Mouse (Mus musculus) brain, adult 2 months (tissue): ENCODE results near the gene Olfr870.
"Not testable (repeated sequence)": the region's sequence is repeated elsewhere in the genome, so short reads cannot be mapped to it uniquely, and the experiment has no call there.

ENCODE experiments used
- DNase-seq: peaks from one replicate; pipeline ENCODE4 v3.0.0; 2011; ENCODE audit warnings: low read depth, low spot score

The Olfr870 gene

DNA sequence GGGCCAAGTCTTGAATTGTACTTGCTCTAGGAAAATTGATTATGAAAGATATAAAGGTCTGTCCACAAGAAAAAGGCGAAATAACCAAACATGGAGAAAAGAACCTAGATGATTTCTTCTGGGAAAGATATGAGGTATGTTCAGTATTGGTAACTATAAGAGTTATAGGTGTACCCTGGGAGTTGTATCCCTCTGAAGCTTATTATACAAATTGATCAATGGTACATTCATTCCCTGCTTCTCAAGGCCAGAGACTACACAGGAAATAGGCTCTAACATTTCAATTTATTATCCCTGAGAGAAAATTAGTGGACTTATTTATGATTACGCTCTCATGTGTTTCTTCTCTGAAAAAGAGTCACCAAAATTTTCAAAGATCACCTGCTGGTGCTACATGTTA, at the start of gene Olfr870:
TSS of gene Olfr870 (minus strand) at position 101 of the 400 bp plus-strand sequence.
- no peak for DNase-seq

DNA sequence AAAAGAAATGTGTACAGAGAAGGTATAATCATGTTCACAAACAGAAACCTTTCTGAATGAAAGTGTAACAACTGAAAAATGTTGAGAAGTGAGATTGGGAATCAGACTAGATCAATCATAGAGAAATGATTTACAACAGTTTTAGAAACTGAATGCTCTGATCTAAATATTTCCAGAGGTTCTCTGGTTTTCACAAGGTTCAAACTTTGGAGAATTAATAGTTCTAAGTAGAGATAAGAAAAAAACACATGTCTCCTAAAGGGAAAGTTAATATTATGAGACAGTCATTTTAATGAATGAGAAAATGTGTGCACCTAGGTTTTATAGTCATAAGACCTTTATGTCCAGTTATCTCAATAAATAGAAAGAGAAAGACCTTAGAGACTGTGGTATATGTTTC, 38.0 kb upstream of the Olfr870 start, which contains the start of gene Olfr871:
TSS of gene Olfr871 (plus strand) at position 301 of the 400 bp plus-strand sequence.
- no peak for DNase-seq

GRCm38 (mm10) chr9:20211477-20211876, 37.6 kb upstream of the Olfr870 start:
- no peak for DNase-seq

GRCm38 (mm10) chr9:20210812-20211211, 37.0 kb upstream of the Olfr870 start:
- no peak for DNase-seq

DNA sequence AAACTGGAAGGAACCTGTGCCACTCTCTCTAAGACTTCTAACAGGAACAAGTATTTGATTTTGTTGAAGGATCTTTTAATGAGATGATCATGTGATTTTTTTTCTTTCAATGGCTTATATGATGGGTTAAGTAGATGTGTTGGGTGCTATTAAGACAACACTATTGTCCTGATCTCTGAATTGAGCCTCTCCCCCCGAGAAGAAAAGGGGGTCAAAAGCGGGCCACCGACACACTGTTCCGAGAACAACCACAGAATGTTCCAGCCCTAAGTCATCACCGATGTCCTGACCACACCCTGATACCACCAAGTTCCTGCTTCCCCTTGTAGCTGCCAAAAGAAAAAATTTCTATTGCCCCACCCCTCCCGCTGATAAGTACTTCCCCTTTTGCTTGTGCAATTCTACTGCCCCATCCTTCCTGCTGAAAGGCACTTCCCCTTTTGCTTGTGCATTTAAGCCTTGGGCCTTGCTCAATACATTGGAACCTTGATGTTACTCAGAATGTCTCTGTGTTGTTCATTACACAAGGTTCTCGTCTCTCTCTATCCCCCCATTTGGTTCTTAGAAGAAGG, 29.6 kb upstream of the Olfr870 start:
- DNase-seq: not testable (repeated sequence)

DNA sequence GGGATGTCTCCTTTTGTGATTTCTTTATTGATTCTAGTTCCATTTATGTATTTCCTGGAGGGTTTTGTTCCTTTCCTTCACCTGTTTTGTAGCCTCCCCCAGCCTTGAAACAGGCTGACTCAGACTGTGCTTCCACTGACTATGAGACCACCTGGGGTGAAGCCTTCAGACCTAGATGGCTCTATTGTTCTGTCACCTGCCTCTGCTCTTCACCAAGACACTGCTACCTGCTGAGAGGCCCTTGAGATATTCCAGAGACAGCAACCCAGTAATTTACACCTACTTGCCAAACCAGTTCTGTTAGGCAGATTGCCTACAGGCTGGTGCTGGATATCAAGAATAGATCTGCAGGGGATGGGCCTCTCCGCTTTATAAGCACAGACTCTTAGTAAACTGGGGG, 28.3 kb upstream of the Olfr870 start:
- no peak for DNase-seq

DNA sequence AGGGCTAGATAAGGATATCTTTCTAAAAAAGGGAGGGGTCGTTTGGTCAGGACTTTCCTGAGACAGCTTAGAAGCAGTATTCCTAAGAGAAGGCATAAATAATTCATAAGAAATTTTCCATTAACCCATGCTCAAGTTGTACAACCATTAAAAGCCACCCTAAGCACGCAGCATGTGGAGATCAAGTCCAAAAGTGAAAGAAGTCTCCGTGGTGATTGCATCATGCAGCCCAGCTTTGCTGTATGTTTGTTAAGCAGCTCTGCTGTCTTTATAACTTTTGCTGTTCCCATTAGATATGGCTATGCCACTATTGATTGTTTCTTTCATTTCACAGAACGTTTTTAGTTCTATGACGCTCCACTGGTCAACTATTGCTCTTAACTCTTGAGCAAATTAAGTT, 5.6 kb upstream of the Olfr870 start:
- DNase-seq: no peak

GRCm38 (mm10) chr9:20149706-20150105, 24.2 kb downstream of the Olfr870 start:
- DNase-seq: no peak

DNA sequence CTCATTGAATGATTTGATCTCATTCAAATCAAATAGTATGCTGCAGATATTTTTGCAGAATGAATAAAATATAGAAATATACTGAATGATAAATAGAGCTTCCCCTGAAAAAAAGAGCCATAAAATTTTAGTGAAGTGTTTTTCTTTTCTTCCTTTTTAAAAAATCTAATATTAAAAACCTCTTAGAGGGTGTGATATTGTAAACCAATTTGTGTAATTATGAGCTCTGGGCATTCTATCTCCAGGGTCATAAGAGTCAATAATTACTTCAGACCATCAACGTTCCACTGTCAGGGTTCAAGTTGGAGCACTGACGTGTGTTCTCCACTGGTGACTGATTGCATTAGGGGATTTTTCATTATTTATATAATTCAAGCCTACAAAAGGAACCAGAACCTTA, 45.1 kb downstream of the Olfr870 start, which contains the start of gene Olfr869:
TSS of gene Olfr869 (plus strand) at position 301 of the 400 bp plus-strand sequence.
- DNase-seq: no peak
